Mouse (Mus musculus) lung, adult 18-20 months (tissue): ENCODE measurements around the gene Nr2e1.
A peak's percentile ranks its signal among the peaks of the same experiment; 100 is the strongest.

ENCODE experiments used
- DNase-seq, 2 experiments: peaks; one replicate each; pipeline ENCODE4 v3.0.0; 2022; ENCODE audit warnings: mixed read lengths in 2 of 2

Gene Nr2e1

GRCm38 (mm10) chr10:42583157-42583872 lies at the start of gene Nr2e1, which contains the start of gene Ostm1:
Gene Nr2e1, minus strand, starts transcription at chr10:42583632.
Gene Ostm1, plus strand, starts transcription at chr10:42583822.
- DNase-seq = no peak

GRCm38 (mm10) chr10:42632453-42633360 lies 49.3 kb upstream of the Nr2e1 start:
- DNase-seq = no peak

- no peak for DNase-seq
Observed at GRCm38 (mm10) chr10:42631754-42632452, 48.5 kb upstream of the Nr2e1 start.

- DNase-seq = no peak
Observed at GRCm38 (mm10) chr10:42630596-42631355, 47.3 kb upstream of the Nr2e1 start.

- DNase-seq = no peak
Observed at GRCm38 (mm10) chr10:42625907-42626306, 42.5 kb upstream of the Nr2e1 start.

- DNase-seq = no peak
Observed at GRCm38 (mm10) chr10:42618291-42618690, 34.9 kb upstream of the Nr2e1 start.

GRCm38 (mm10) chr10:42614766-42615165 lies 31.3 kb upstream of the Nr2e1 start:
- no peak for DNase-seq

GRCm38 (mm10) chr10:42613639-42614381 lies 30.4 kb upstream of the Nr2e1 start:
- DNase-seq = peak in 1 of 2 experiments; percentile 7

GRCm38 (mm10) chr10:42613075-42613474 lies 29.6 kb upstream of the Nr2e1 start:
- no peak for DNase-seq

GRCm38 (mm10) chr10:42606757-42607156 lies 23.3 kb upstream of the Nr2e1 start:
- no peak for DNase-seq

GRCm38 (mm10) chr10:42604874-42605273 lies 21.4 kb upstream of the Nr2e1 start:
- no peak for DNase-seq

GRCm38 (mm10) chr10:42601556-42601955 lies 18.1 kb upstream of the Nr2e1 start:
- DNase-seq = no peak

GRCm38 (mm10) chr10:42598615-42599014 lies 15.2 kb upstream of the Nr2e1 start:
- DNase-seq = no peak

GRCm38 (mm10) chr10:42593201-42593600 lies 9.8 kb upstream of the Nr2e1 start:
- DNase-seq = no peak

GRCm38 (mm10) chr10:42591993-42592686 lies 8.7 kb upstream of the Nr2e1 start:
- DNase-seq = no peak

GRCm38 (mm10) chr10:42591185-42591992 lies 8.0 kb upstream of the Nr2e1 start:
- DNase-seq = no peak

GRCm38 (mm10) chr10:42590261-42591184 lies 7.1 kb upstream of the Nr2e1 start:
- no peak for DNase-seq

GRCm38 (mm10) chr10:42589505-42589904 lies 6.1 kb upstream of the Nr2e1 start:
- no peak for DNase-seq
